Mouse (Mus musculus): ENCODE results near the gene Zfp541.

DNA sequence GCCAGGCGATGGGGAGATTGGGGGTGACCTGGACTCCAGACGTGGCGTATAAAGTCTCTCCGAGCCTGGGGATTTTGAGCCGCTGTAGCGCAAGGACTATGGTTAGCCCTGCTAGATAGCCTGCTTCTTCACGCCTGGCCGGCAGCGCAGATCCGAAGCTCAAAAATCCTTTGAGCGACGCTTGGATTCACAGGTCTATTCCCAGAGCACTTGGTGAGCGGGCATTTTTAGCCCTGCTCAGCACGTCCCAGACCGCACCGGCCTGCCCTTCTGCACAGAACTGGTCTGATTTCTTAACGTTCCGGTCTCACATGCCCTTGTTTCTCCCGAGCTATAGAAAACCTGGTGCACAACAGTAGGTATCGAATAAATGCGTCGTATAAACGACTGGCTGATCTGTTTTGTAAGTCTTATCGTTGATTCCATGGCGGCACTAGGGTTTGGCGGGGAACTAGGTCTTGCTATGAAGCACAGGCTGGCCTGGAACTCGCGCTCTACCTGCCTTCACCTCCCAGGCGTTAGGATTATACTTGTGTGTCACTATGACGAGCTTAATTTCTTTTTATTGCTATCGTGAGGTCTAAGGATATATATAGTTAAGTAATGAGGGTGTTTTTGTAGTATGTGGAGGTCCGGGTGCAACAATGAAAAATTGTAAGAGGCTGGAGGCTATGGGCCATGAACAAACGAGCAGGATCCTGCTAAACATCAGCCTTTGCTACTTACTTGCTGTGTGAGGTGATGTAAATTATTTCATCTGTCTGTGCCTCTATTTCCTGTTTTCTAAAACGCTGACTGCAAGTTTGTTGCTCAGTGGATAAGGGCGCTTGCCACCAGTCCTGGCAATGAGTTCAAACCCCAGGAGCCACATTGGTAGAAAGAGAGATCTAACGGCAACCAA, 12.7 kb upstream of the Zfp541 start:
- TF ChIP-seq TCF12 (IDR thresholded peaks at IDR 0.05; ENCODE audit: insufficient read depth, poor library complexity, severe bottlenecking) = no peak
- no peak for TF ChIP-seq POLR2A (IDR thresholded peaks at IDR 0.05; ENCODE audit: insufficient read length, low read depth)
- TF ChIP-seq E2F4 (IDR thresholded peaks at IDR 0.05; ENCODE audit: insufficient read depth) = no peak
- no peak for TF ChIP-seq USF1 (IDR thresholded peaks at IDR 0.05; ENCODE audit: low read depth)
- no peak for TF ChIP-seq CEBPB (IDR thresholded peaks at IDR 0.05; ENCODE audit: insufficient read depth, poor library complexity, severe bottlenecking)

Measured in myocyte (in vitro differentiated cells).